Mouse (Mus musculus): Measurements from ENCODE around the gene Zc3h13. TPM values are rescaled to one million over a fixed set of nuclear protein-coding genes. Genes with fewer than 3 reads are reported as not detected.

The Zc3h13 gene
- polyA plus RNA-seq, 1 experiment, result 12.8 TPM

GRCm38 (mm10) chr14:75314484-75314883 lies 30.3 kb downstream of the Zc3h13 start:
- TF ChIP-seq CTCF (IDR thresholded peaks at IDR 0.05; ENCODE audit: borderline replicate concordance, control insufficient read depth, extremely low read depth, insufficient read depth, low read length, poor library complexity) (no peak), POLR2A (IDR thresholded peaks at IDR 0.05; ENCODE audit: control insufficient read depth, extremely low read depth, insufficient read depth, low read length, poor library complexity) (no peak)
- H3K4me1 ChIP-seq (replicated peaks; ENCODE audit: control insufficient read depth, insufficient read depth, low read length), result peaks cover 3% of the 10 kb centered on the region
- no peak overlapping the region for H3K27ac ChIP-seq (ENCODE audit: control insufficient read depth, insufficient read depth, low read length)
- no peak for DNase-seq
- WGBS, result 100% methylated on average over 2 of the region's 2 CpGs
- no peak overlapping the region for H3K4me3 ChIP-seq (ENCODE audit: control insufficient read depth, insufficient read depth, low read length)
- H3K36me3 ChIP-seq (ENCODE audit: control insufficient read depth, insufficient read depth, low read length), result 0 out of 2 replicates have a peak, but pooled peaks cover 8% of the 10 kb centered on the region
- no peaks in the 10 kb centered on the region for H3K27me3 ChIP-seq (ENCODE audit: control insufficient read depth, insufficient read depth, low read length)

GRCm38 (mm10) chr14:75318736-75319135 lies 34.6 kb downstream of the Zc3h13 start:
- H3K27ac ChIP-seq (ENCODE audit: control insufficient read depth, insufficient read depth, low read length), result no peak overlapping the region
- no peaks in the 10 kb centered on the region for H3K27me3 ChIP-seq (ENCODE audit: control insufficient read depth, insufficient read depth, low read length)
- H3K36me3 ChIP-seq (ENCODE audit: control insufficient read depth, insufficient read depth, low read length), result peaks cover 19% of the 10 kb centered on the region
- H3K4me1 ChIP-seq (replicated peaks; ENCODE audit: control insufficient read depth, insufficient read depth, low read length), result peaks cover 3% of the 10 kb centered on the region
- no peak overlapping the region for H3K4me3 ChIP-seq (ENCODE audit: control insufficient read depth, insufficient read depth, low read length)
- 48% methylated on average over 2 of the region's 2 CpGs for WGBS
- TF ChIP-seq CTCF (IDR thresholded peaks at IDR 0.05; ENCODE audit: borderline replicate concordance, control insufficient read depth, extremely low read depth, insufficient read depth, low read length, poor library complexity) (no peak), POLR2A (IDR thresholded peaks at IDR 0.05; ENCODE audit: control insufficient read depth, extremely low read depth, insufficient read depth, low read length, poor library complexity) (no peak)
- DNase-seq, result peak; percentile 11

- H3K4me1 ChIP-seq (replicated peaks; ENCODE audit: control insufficient read depth, insufficient read depth, low read length), result peaks cover 3% of the 10 kb centered on the region
- H3K36me3 ChIP-seq (ENCODE audit: control insufficient read depth, insufficient read depth, low read length), result peaks cover 30% of the 10 kb centered on the region
- no peak overlapping the region for H3K27ac ChIP-seq (ENCODE audit: control insufficient read depth, insufficient read depth, low read length)
- TF ChIP-seq CTCF (IDR thresholded peaks at IDR 0.05; ENCODE audit: borderline replicate concordance, control insufficient read depth, extremely low read depth, insufficient read depth, low read length, poor library complexity), result no peak
- no peak for TF ChIP-seq POLR2A (IDR thresholded peaks at IDR 0.05; ENCODE audit: control insufficient read depth, extremely low read depth, insufficient read depth, low read length, poor library complexity)
- WGBS, result 32% methylated on average over 5 of the region's 5 CpGs
- H3K27me3 ChIP-seq (ENCODE audit: control insufficient read depth, insufficient read depth, low read length), result no peaks in the 10 kb centered on the region
- H3K4me3 ChIP-seq (ENCODE audit: control insufficient read depth, insufficient read depth, low read length), result no peak overlapping the region
- DNase-seq, result no peak
Measured at GRCm38 (mm10) chr14:75320269-75320668, 36.1 kb downstream of the Zc3h13 start.

GRCm38 (mm10) chr14:75323354-75323753 lies 39.2 kb downstream of the Zc3h13 start:
- no peaks in the 10 kb centered on the region for H3K27me3 ChIP-seq (ENCODE audit: control insufficient read depth, insufficient read depth, low read length)
- no peak overlapping the region for H3K27ac ChIP-seq (ENCODE audit: control insufficient read depth, insufficient read depth, low read length)
- no peak for DNase-seq
- peaks cover 30% of the 10 kb centered on the region for H3K36me3 ChIP-seq (ENCODE audit: control insufficient read depth, insufficient read depth, low read length)
- 97% methylated on average over 32 of the region's 32 CpGs for WGBS
- H3K4me3 ChIP-seq (ENCODE audit: control insufficient read depth, insufficient read depth, low read length), result no peak overlapping the region
- no peak for TF ChIP-seq POLR2A (IDR thresholded peaks at IDR 0.05; ENCODE audit: control insufficient read depth, extremely low read depth, insufficient read depth, low read length, poor library complexity)
- no peak for TF ChIP-seq CTCF (IDR thresholded peaks at IDR 0.05; ENCODE audit: borderline replicate concordance, control insufficient read depth, extremely low read depth, insufficient read depth, low read length, poor library complexity)
- H3K4me1 ChIP-seq (replicated peaks; ENCODE audit: control insufficient read depth, insufficient read depth, low read length), result peaks cover 3% of the 10 kb centered on the region

GRCm38 (mm10) chr14:75328062-75328461 lies 43.9 kb downstream of the Zc3h13 start:
- Histone ChIP-seq H3K27me3 (ENCODE audit: control insufficient read depth, insufficient read depth, low read length) (no peaks in the 10 kb centered on the region), H3K4me1 (replicated peaks; ENCODE audit: control insufficient read depth, insufficient read depth, low read length) (no peaks in the 10 kb centered on the region), H3K4me3 (ENCODE audit: control insufficient read depth, insufficient read depth, low read length) (no peak overlapping the region), H3K27ac (ENCODE audit: control insufficient read depth, insufficient read depth, low read length) (no peak overlapping the region), H3K36me3 (ENCODE audit: control insufficient read depth, insufficient read depth, low read length) (peaks cover 50% of the 10 kb centered on the region)
- no peak for DNase-seq
- no peak for TF ChIP-seq CTCF (IDR thresholded peaks at IDR 0.05; ENCODE audit: borderline replicate concordance, control insufficient read depth, extremely low read depth, insufficient read depth, low read length, poor library complexity)
- WGBS, result 72% methylated on average over 8 of the region's 8 CpGs

- 95% methylated on average over 6 of the region's 6 CpGs for WGBS
- no peaks in the 10 kb centered on the region for H3K27me3 ChIP-seq (ENCODE audit: control insufficient read depth, insufficient read depth, low read length)
- no peaks in the 10 kb centered on the region for H3K4me1 ChIP-seq (replicated peaks; ENCODE audit: control insufficient read depth, insufficient read depth, low read length)
- no peak overlapping the region for H3K27ac ChIP-seq (ENCODE audit: control insufficient read depth, insufficient read depth, low read length)
- no peak overlapping the region for H3K4me3 ChIP-seq (ENCODE audit: control insufficient read depth, insufficient read depth, low read length)
- peak; percentile 67; the same call in 1 of the 2 replicates for TF ChIP-seq CTCF (IDR thresholded peaks at IDR 0.05; ENCODE audit: borderline replicate concordance, control insufficient read depth, extremely low read depth, insufficient read depth, low read length, poor library complexity)
- no peak for TF ChIP-seq POLR2A (IDR thresholded peaks at IDR 0.05; ENCODE audit: control insufficient read depth, extremely low read depth, insufficient read depth, low read length, poor library complexity)
- DNase-seq, result peak; percentile 24
- peaks cover 38% of the 10 kb centered on the region for H3K36me3 ChIP-seq (ENCODE audit: control insufficient read depth, insufficient read depth, low read length)
Measured at GRCm38 (mm10) chr14:75330621-75331020, 46.4 kb downstream of the Zc3h13 start.

GRCm38 (mm10) chr14:75334321-75334720 lies 50.1 kb downstream of the Zc3h13 start:
- WGBS, result 97% methylated on average over 4 of the region's 4 CpGs
- no peaks in the 10 kb centered on the region for H3K27me3 ChIP-seq (ENCODE audit: control insufficient read depth, insufficient read depth, low read length)
- peaks cover 60% of the 10 kb centered on the region for H3K36me3 ChIP-seq (ENCODE audit: control insufficient read depth, insufficient read depth, low read length)
- no peak overlapping the region for H3K27ac ChIP-seq (ENCODE audit: control insufficient read depth, insufficient read depth, low read length)
- TF ChIP-seq CTCF (IDR thresholded peaks at IDR 0.05; ENCODE audit: borderline replicate concordance, control insufficient read depth, extremely low read depth, insufficient read depth, low read length, poor library complexity), result no peak
- no peak for TF ChIP-seq POLR2A (IDR thresholded peaks at IDR 0.05; ENCODE audit: control insufficient read depth, extremely low read depth, insufficient read depth, low read length, poor library complexity)
- no peak overlapping the region for H3K4me3 ChIP-seq (ENCODE audit: control insufficient read depth, insufficient read depth, low read length)
- H3K4me1 ChIP-seq (replicated peaks; ENCODE audit: control insufficient read depth, insufficient read depth, low read length), result no peaks in the 10 kb centered on the region
- no peak for DNase-seq

All from thymus, adult 2 months (tissue).